Mouse (Mus musculus) limb, embryonic 14.5 days (tissue): Measurements from ENCODE around the gene Traf4. TPM values are rescaled to one million over a fixed set of nuclear protein-coding genes. Genes with fewer than 3 reads are reported as not detected.

Experiments used
- ATAC-seq: fragments of 200-750 bp; cut with Nextera tagmentation; 2 replicates; pipeline ENCODE4 v1.8.0; 2017; ENCODE audit warnings: low read depth, moderate number of reproducible peaks, moderate TSS enrichment; ENCODE audit not compliant: low FRiP score
- DNase-seq: peaks from one replicate; pipeline ENCODE4 v3.0.0-alpha.2; 2015; ENCODE audit warnings: low spot score
- H3K27ac ChIP-seq: fragments of 300-500 bp; sonication (generic); replicated peaks from 2 replicates; pipeline ENCODE4 v1.5.1; 2014; ENCODE audit warnings: low read depth, mild to moderate bottlenecking, low read length, moderate library complexity, mixed read lengths
- H3K27me3 ChIP-seq: fragments of 300-500 bp; sonication (generic); 2 replicates; pipeline ENCODE4 v1.6.1; 2014; ENCODE audit warnings: low read length, mixed read lengths; ENCODE audit not compliant: control insufficient read depth, insufficient read depth
- H3K36me3 ChIP-seq: fragments of 300-500 bp; sonication (generic); 2 replicates; pipeline ENCODE4 v1.6.1; 2014; ENCODE audit warnings: mild to moderate bottlenecking, low read length, moderate library complexity, mixed read lengths; ENCODE audit not compliant: control insufficient read depth, insufficient read depth
- H3K4me1 ChIP-seq: fragments of 300-500 bp; sonication (generic); 2 replicates; pipeline ENCODE4 v1.6.1; 2014; ENCODE audit warnings: antibody characterized with exemption, low read length, mixed read lengths; ENCODE audit not compliant: control insufficient read depth, insufficient read depth
- H3K4me2 ChIP-seq: fragments of 300-500 bp; sonication (generic); replicated peaks from 2 replicates; pipeline ENCODE4 v1.6.1; 2014; ENCODE audit warnings: low read depth, mild to moderate bottlenecking, low read length, moderate library complexity; ENCODE audit not compliant: severe bottlenecking
- H3K4me3 ChIP-seq: fragments of 300-500 bp; sonication (generic); replicated peaks from 2 replicates; pipeline ENCODE4 v1.5.1; 2014; ENCODE audit warnings: low read length
- H3K9ac ChIP-seq: fragments of 300-500 bp; sonication (generic); 2 replicates; pipeline ENCODE4 v1.6.1; 2014; ENCODE audit warnings: mild to moderate bottlenecking, low read depth, low read length, moderate library complexity; ENCODE audit not compliant: severe bottlenecking
- H3K9me3 ChIP-seq: fragments of 300-500 bp; sonication (generic); 2 replicates; pipeline ENCODE4 v1.6.1; 2016; ENCODE audit warnings: low read length; ENCODE audit not compliant: control insufficient read depth
- POLR2A ChIP-seq: fragments of 200-500 bp; IDR thresholded peaks from 2 replicates; pipeline ENCODE4 v1.8.0; 2012; ENCODE audit warnings: inconsistent platforms, mild to moderate bottlenecking, moderate library complexity, borderline replicate concordance; ENCODE audit not compliant: insufficient read depth, insufficient read length; ENCODE audit errors: extremely low read depth
- WGBS: fragments of 180-500 bp; shearing (Covaris S2); extraction: QIAGEN DNeasy Blood & Tissue Kit; methylation state at CpG from one replicate; pipeline ENCODE4 v1.1.7; 2014; 5-methylcytosine and 5-hydroxymethylcytosine counted together
- polyA plus RNA-seq, 2 experiments: library from polyadenylated mRNA; depleted of rRNA in 1 of 2; stranded (reverse) in 1 of 2; unstranded in 1 of 2; fragments of >200 nt; fragmentation: Nextera tagmentation in 1 of 2; extraction: Ambion mirVana in 1 of 2; gene quantifications; 2 replicates each; pipeline versions ENCODE4 v1.2.1 to v1.2.3; 2012 to 2014

Gene Traf4
- polyA plus RNA-seq, 2 experiments = 59.0 to 159 TPM

DNA sequence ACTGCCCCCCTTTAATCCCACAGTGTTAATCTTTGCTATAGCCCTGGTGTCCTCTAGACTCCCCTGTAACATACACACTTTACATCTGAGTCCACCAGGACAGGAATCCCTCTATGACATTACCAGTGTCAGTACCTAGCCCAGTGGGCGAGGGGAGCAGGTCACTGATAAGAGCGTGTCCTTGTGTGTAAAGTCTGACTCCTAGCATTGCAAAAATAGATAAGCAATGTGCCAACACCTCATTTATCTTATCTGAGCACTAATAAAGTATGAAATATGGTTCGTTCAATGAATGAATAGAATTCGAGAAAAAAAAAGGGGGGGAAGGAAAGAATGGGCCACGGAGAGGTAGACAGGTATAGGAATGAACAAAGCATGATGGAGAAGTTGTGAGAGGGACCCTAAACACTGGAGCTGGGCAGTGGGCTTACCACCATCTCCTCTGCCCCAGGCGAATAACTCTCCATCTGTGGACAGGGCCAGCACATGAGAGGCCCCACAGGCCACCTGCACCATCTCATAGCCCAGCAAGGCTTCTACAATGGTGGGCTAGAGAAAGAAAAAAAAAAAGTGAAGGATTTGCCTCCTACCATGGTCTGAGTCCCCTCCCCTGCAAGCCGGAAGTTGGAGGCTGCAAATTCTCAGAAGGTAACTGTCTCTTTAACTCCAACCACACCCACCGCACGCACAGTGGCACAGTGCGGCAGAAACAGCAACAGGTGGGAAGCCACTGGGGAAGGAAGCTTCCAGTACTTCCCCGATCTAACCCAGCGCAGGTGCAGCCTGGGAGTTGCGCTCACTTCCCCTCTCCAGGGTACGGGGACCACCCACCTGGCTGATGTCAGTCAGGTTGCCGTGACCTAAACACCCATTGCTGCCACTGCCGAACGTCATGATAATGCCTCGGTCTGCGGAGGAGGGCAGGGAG lies 3.4 kb upstream of the Traf4 start:
- H3K4me1 ChIP-seq = peaks cover 12% of the 10 kb centered on the region
- H3K9ac ChIP-seq = no peak overlapping the region
- no peak overlapping the region for H3K4me3 ChIP-seq
- peaks cover 6% of the 10 kb centered on the region; the same call in 1 of the 2 replicates for H3K36me3 ChIP-seq
- H3K27ac ChIP-seq = no peak overlapping the region
- no peak for TF ChIP-seq POLR2A
- DNase-seq = no peak
- H3K4me2 ChIP-seq = no peak overlapping the region
- WGBS = 58% methylated on average over 19 of the region's 19 CpGs
- ATAC-seq = no peak
- no peaks in the 10 kb centered on the region for H3K9me3 ChIP-seq
- no peaks in the 10 kb centered on the region for H3K27me3 ChIP-seq

DNA sequence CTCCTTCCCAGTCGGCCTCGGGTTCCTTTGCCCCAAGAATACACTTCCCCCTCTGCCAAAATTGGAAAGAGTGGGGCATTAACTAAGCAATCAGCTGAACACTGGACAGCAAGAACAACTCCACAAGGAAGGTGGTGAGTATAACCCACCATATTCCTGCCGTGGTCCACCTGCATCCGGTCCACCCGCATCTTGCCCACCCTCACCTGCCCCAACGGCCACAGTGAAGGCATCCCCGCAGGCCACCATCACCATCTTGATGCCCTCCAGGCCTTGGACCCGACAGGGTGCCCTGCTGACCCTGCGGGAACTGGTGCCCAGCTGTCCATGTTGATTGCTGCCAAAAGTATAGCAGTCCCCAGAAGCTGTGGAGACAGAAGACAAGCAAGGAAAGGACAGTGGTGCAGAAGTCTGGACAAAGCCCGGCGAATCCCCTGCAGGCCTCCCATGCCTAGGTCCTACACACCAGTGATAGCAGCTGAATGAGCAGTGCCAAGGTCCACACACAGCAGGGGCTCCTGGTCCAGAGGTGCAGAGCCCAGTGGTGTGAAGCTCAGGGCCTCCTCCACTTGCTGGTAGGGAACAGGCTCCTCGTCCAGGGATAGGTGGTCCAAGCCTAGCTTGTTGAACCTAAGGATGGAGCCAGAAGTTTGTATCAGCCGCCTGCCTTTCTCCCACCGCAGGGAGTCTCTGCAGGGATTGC lies 2.0 kb upstream of the Traf4 start:
- no peak overlapping the region for H3K4me3 ChIP-seq
- H3K4me2 ChIP-seq = no peak overlapping the region
- WGBS = 90% methylated on average over 14 of the region's 14 CpGs
- H3K9ac ChIP-seq = no peak overlapping the region
- no peaks in the 10 kb centered on the region for H3K27me3 ChIP-seq
- no peak for TF ChIP-seq POLR2A
- no peaks in the 10 kb centered on the region for H3K9me3 ChIP-seq
- H3K36me3 ChIP-seq = peaks cover 8% of the 10 kb centered on the region
- H3K27ac ChIP-seq = no peak overlapping the region
- H3K4me1 ChIP-seq = peaks cover 25% of the 10 kb centered on the region
- ATAC-seq = no peak
- DNase-seq = no peak

- Histone ChIP-seq H3K4me2 (peak overlapping the region; percentile 82; the same call in 1 of the 2 replicates), H3K4me3 (no peak overlapping the region), H3K4me1 (peaks cover 32% of the 10 kb centered on the region), H3K27me3 (no peaks in the 10 kb centered on the region), H3K9me3 (no peaks in the 10 kb centered on the region), H3K9ac (no peak overlapping the region), H3K27ac (0 out of 2 replicates have a peak overlapping the region, but pooled peaks have one; percentile 97), H3K36me3 (peaks cover 13% of the 10 kb centered on the region)
- 61% methylated on average over 6 of the region's 6 CpGs for WGBS
- DNase-seq (no peak), ATAC-seq (no peak)
- TF ChIP-seq POLR2A = no peak
Observed at GRCm38 (mm10) chr11:78166640-78167039, 1.3 kb upstream of the Traf4 start.

DNA sequence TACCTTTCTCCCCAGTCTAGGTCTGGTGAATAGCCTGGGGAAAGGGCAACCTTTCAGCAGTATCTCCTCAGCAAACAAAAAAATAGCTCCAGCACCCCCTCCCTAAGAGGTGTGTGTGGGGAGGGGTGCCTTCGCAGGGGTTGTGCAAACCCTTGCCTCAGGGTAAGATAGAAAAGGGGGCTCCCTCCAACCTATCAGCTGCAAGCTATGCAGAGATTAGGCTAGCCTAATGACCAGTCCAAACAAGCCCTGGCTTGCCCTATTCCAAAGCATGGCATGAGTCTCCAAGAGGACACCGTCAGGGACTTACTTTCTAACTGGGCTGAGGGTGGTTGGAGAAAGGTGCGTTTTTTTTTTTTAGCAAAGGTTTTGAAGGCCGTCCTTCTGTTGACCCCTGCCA lies 772 bp upstream of the Traf4 start:
- H3K27ac ChIP-seq = peak overlapping the region; percentile 97
- peaks cover 18% of the 10 kb centered on the region for H3K36me3 ChIP-seq
- 29% methylated on average over 4 of the region's 4 CpGs for WGBS
- H3K4me2 ChIP-seq = peak overlapping the region; percentile 82
- H3K4me3 ChIP-seq = peak overlapping the region; percentile 100
- peaks cover 32% of the 10 kb centered on the region for H3K4me1 ChIP-seq
- DNase-seq (no peak), ATAC-seq (no peak)
- no peak overlapping the region for H3K9ac ChIP-seq
- no peak for TF ChIP-seq POLR2A
- no peaks in the 10 kb centered on the region for H3K9me3 ChIP-seq
- H3K27me3 ChIP-seq = no peaks in the 10 kb centered on the region

DNA sequence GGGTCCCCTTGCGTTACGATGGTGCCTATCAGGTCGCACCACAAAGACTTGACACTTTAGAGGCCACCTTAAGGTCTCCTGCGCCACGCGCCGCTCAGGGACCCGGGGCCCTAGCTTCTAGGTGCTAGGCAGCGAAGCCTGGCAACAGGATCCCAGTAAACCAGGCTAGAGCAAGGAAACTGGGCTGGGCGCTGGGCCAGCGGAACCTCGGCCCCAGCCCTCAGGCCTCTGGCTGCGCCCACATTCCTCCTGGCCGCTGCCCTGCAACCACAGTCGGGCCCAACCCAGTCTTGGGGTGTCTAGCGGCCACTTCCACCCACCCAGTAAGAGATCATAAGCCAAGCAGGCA lies 346 bp upstream of the Traf4 start:
- peak overlapping the region; percentile 97 for H3K27ac ChIP-seq
- H3K4me1 ChIP-seq = peaks cover 32% of the 10 kb centered on the region
- peak overlapping the region; percentile 82 for H3K4me2 ChIP-seq
- peaks cover 22% of the 10 kb centered on the region for H3K36me3 ChIP-seq
- TF ChIP-seq POLR2A = no peak
- 5% methylated on average over 16 of the region's 16 CpGs for WGBS
- peak overlapping the region; percentile 100 for H3K4me3 ChIP-seq
- ATAC-seq (0 out of 2 replicates have a peak, but pooled peaks have one; percentile 1), DNase-seq (peak; percentile 67)
- no peaks in the 10 kb centered on the region for H3K27me3 ChIP-seq
- H3K9ac ChIP-seq = peak overlapping the region; percentile 98
- H3K9me3 ChIP-seq = no peaks in the 10 kb centered on the region
